Mouse (Mus musculus): Measurements from ENCODE around the gene Scp2. TPM values are rescaled to one million over a fixed set of nuclear protein-coding genes. Genes with fewer than 3 reads are reported as not detected.
"Not testable (repeated sequence)": the region's sequence is repeated elsewhere in the genome, so short reads cannot be mapped to it uniquely, and the experiment has no call there.

Gene Scp2
- polyA plus RNA-seq, 1 experiment from 2014 or later: 201 TPM

DNA sequence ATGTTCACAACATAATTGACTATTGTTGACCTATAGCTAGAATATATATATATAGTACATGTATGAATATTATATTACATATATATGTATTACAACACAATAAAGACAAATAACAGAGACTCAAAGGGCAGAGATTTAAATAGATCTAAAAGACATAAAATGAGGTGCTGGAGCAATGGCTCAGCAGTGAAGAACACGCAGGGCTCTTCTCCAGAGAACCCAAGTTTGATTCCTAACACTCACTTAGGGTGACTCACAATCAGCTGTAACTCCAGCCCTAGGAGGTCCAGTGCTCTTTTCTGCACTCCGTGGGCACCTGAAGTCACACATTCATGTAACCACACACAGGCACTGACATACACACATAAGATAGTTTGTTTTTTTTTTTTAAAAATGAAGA lies 60.8 kb downstream of the Scp2 start:
- Histone ChIP-seq H3K9me3 (ENCODE audit: control insufficient read depth, low read depth, low read length) (no peaks in the 10 kb centered on the region), H3K4me1 (ENCODE audit: control insufficient read depth, insufficient read depth, low read length) (no peaks in the 10 kb centered on the region), H3K4me2 (replicated peaks; ENCODE audit: low read depth, low read length) (no peak overlapping the region), H3K36me3 (ENCODE audit: control insufficient read depth, insufficient read depth, low read length) (no peaks in the 10 kb centered on the region), H3K9ac (replicated peaks; ENCODE audit: low read depth, low read length) (no peak overlapping the region), H3K4me3 (ENCODE audit: low read depth, low read length) (no peak overlapping the region), H3K27ac (ENCODE audit: low read length) (no peak overlapping the region), H3K27me3 (ENCODE audit: control insufficient read depth, insufficient read depth, low read length) (no peaks in the 10 kb centered on the region)
- 94% methylated on average over 2 of the region's 2 CpGs for WGBS
- ATAC-seq (ENCODE audit: insufficient number of reproducible peaks, insufficient read depth, low FRiP score, low read depth): no peak

DNA sequence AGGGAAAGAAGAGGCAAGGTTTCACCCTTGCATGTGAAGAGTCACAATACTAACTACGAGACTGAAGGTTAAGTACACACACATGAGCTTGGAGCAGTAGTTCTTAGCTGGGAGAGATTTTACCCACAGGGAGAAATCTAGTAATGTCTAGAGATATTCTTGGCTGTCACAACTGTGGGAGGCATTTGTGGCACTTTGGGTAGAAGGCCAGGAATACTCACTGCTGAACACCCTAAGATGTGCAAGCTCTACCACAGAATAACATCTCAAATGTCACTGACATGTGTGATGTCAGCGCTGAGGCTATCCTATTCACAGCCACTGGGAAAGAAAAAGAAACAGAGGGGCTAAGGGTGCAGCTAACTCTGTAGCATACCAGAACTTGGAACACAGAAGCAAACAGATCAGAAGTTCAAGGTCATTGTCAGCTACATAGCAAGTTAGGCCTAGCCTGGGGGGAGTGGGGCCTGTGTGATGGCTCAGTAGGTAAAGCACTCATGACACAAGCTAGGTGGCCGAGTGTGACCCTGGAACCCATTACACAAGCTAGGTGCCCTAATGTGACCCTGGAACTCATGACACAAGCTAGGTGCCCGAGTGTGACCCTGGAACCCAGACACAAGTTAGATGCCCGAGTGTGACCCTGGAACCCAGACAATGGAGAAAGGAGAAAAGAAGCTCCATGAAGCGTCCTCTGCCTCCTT lies 61.6 kb downstream of the Scp2 start:
- Histone ChIP-seq H3K27me3 (ENCODE audit: control insufficient read depth, insufficient read depth, low read length) (no peaks in the 10 kb centered on the region), H3K9me3 (ENCODE audit: control insufficient read depth, low read depth, low read length) (no peaks in the 10 kb centered on the region), H3K4me1 (ENCODE audit: control insufficient read depth, insufficient read depth, low read length) (no peaks in the 10 kb centered on the region), H3K27ac (ENCODE audit: low read length) (no peak overlapping the region), H3K4me3 (ENCODE audit: low read depth, low read length) (no peak overlapping the region), H3K4me2 (replicated peaks; ENCODE audit: low read depth, low read length) (no peak overlapping the region), H3K9ac (replicated peaks; ENCODE audit: low read depth, low read length) (no peak overlapping the region), H3K36me3 (ENCODE audit: control insufficient read depth, insufficient read depth, low read length) (no peaks in the 10 kb centered on the region)
- 85% methylated on average over 6 of the region's 6 CpGs for WGBS
- no peak for ATAC-seq (ENCODE audit: insufficient number of reproducible peaks, insufficient read depth, low FRiP score, low read depth)

DNA sequence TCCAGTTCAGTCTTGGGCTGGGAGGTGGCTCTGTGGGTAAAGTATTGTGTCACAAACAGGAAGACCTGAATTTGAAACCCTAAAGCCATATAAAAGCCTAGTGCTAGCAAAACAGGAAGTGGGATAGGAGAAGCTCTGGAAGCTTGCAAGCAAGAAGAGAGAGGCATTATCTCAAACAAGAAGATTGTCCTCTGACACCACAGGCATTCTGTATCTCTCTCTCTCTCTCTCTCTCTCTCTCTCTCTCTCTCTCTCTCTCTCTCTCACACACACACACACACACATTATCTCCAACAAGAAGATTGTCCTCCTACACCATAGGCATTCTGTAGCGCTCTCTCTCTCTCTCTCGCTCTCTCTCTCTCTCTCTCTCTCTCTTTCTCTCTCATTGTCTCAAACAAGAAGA lies 62.4 kb downstream of the Scp2 start:
- no peak for ATAC-seq (ENCODE audit: insufficient number of reproducible peaks, insufficient read depth, low FRiP score, low read depth)
- 97% methylated on average over 2 of the region's 2 CpGs for WGBS
- H3K4me1 ChIP-seq (ENCODE audit: control insufficient read depth, insufficient read depth, low read length): no peaks in the 10 kb centered on the region
- H3K27me3 ChIP-seq (ENCODE audit: control insufficient read depth, insufficient read depth, low read length): no peaks in the 10 kb centered on the region
- no peak overlapping the region for H3K27ac ChIP-seq (ENCODE audit: low read length)
- no peaks in the 10 kb centered on the region for H3K36me3 ChIP-seq (ENCODE audit: control insufficient read depth, insufficient read depth, low read length)
- no peak overlapping the region for H3K4me3 ChIP-seq (ENCODE audit: low read depth, low read length)
- H3K4me2 ChIP-seq (replicated peaks; ENCODE audit: low read depth, low read length): no peak overlapping the region
- H3K9me3 ChIP-seq (ENCODE audit: control insufficient read depth, low read depth, low read length): no peaks in the 10 kb centered on the region
- no peak overlapping the region for H3K9ac ChIP-seq (replicated peaks; ENCODE audit: low read depth, low read length)

DNA sequence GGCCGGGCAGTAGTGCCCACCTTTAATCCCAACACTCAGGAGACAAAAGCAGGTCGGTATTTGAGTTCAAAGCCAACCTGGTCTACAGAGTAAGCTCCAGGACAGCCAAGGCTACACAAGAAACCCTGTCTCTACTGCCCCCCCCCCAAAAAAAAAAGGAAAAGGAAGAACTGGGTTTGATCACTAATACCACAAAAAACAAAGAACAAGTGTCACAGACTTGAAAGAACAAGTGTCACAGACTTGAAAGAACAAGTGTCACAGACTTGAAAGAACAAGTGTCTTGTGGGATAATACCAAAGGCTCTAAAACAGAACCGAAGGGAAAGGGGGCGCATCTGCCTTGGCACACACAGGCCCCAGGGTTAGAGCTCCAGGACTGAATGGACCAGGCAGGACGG lies 63.9 kb downstream of the Scp2 start:
- ATAC-seq (ENCODE audit: insufficient number of reproducible peaks, insufficient read depth, low FRiP score, low read depth): no peak
- WGBS: 74% methylated on average over 5 of the region's 5 CpGs
- H3K36me3 ChIP-seq (ENCODE audit: control insufficient read depth, insufficient read depth, low read length): no peaks in the 10 kb centered on the region

DNA sequence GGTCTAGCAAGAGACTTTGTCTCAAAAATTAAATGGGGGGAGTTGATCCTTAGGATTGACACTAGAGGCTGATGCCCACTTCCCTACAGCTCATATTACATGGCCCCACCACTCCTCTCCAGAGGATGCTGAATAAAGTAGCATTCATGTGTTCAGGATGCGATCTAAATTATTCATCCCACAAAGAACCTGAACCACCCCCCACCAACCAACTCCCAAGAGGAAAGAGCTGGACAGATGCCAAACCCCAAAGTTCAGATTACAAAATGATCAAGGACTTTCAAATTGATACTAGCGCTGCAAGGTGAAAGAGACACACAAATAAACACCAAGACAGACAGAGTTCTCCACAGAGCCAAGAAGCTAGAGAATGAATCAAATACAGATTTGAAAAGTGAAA lies 65.0 kb downstream of the Scp2 start:
- WGBS: 69% methylated on average over 2 of the region's 2 CpGs
- H3K4me3 ChIP-seq (ENCODE audit: low read depth, low read length): no peak overlapping the region
- H3K27ac ChIP-seq (ENCODE audit: low read length): no peak overlapping the region
- H3K4me1 ChIP-seq (ENCODE audit: control insufficient read depth, insufficient read depth, low read length): no peaks in the 10 kb centered on the region
- no peak for ATAC-seq (ENCODE audit: insufficient number of reproducible peaks, insufficient read depth, low FRiP score, low read depth)
- no peak overlapping the region for H3K4me2 ChIP-seq (replicated peaks; ENCODE audit: low read depth, low read length)
- H3K36me3 ChIP-seq (ENCODE audit: control insufficient read depth, insufficient read depth, low read length): no peaks in the 10 kb centered on the region
- no peaks in the 10 kb centered on the region for H3K9me3 ChIP-seq (ENCODE audit: control insufficient read depth, low read depth, low read length)
- H3K27me3 ChIP-seq (ENCODE audit: control insufficient read depth, insufficient read depth, low read length): no peaks in the 10 kb centered on the region
- no peak overlapping the region for H3K9ac ChIP-seq (replicated peaks; ENCODE audit: low read depth, low read length)

More for the DNA sequence above, 63.9 kb downstream of the Scp2 start:
- H3K9ac ChIP-seq (replicated peaks; ENCODE audit: low read depth, low read length): no peak overlapping the region
- no peaks in the 10 kb centered on the region for H3K27me3 ChIP-seq (ENCODE audit: control insufficient read depth, insufficient read depth, low read length)
- H3K9me3 ChIP-seq (ENCODE audit: control insufficient read depth, low read depth, low read length): no peaks in the 10 kb centered on the region
- H3K4me3 ChIP-seq (ENCODE audit: low read depth, low read length): no peak overlapping the region
- no peak overlapping the region for H3K27ac ChIP-seq (ENCODE audit: low read length)
- no peak overlapping the region for H3K4me2 ChIP-seq (replicated peaks; ENCODE audit: low read depth, low read length)
- H3K4me1 ChIP-seq (ENCODE audit: control insufficient read depth, insufficient read depth, low read length): no peaks in the 10 kb centered on the region

DNA sequence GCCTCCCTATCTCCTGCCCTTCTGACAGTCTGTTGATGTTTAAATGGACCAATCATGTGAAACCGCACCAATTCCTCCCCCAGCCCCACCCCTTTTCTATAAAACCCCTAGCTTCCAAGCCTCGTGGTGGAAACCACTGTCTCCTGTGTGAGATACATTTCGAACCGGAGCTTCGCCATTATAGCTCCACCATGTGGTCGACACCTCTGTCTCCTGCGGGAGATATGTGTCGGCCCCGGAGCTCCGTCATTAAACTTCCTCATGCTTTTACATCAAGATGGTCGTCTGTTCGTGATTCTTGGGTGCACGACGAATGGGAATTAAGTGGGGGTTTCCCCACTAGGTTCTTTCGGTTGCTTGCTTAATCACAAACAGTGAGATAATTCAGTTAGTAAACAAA lies 65.6 kb downstream of the Scp2 start:
- not testable (repeated sequence) for ATAC-seq (ENCODE audit: insufficient number of reproducible peaks, insufficient read depth, low FRiP score, low read depth); H3K4me2 ChIP-seq (replicated peaks; ENCODE audit: low read depth, low read length); H3K4me3 ChIP-seq (ENCODE audit: low read depth, low read length); H3K4me1 ChIP-seq (ENCODE audit: control insufficient read depth, insufficient read depth, low read length); H3K36me3 ChIP-seq (ENCODE audit: control insufficient read depth, insufficient read depth, low read length); H3K9ac ChIP-seq (replicated peaks; ENCODE audit: low read depth, low read length); H3K27me3 ChIP-seq (ENCODE audit: control insufficient read depth, insufficient read depth, low read length); H3K27ac ChIP-seq (ENCODE audit: low read length); H3K9me3 ChIP-seq (ENCODE audit: control insufficient read depth, low read depth, low read length)
- WGBS: 88% methylated on average over 15 of the region's 15 CpGs

DNA sequence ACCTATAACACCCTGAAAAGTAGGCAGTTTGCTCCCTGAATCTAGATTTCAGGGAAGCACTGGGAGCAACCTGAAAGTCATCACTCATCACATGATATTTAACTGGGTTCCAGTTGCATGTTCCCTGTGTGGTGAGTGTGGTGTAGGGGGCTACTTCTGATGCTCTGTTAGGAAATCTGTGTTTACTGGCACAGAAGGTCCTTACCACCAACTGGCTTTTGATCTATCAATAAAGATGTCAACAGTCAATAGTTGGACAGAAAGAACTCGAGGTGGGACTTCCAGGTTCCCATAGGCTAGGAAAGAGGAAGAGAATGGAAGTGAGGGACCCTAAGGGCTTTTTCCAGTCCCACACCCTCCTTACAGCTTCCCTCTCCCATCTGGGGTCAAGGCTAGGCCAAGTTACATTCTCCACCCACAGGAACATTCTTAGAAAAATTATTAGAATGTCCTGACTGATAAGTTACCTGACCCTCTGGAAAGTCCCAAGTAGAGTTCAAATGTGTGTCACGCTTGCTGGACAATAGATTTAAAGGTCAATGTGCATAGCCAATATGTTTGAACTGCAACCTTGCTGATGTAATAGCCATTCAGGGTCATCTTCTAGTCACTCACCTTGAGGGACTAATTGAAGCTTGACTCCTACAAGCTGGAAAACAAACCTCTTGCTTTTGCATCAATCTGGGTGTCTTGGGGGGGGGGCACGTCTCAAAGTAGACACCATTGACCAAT lies 67.4 kb downstream of the Scp2 start:
- Histone ChIP-seq H3K4me1 (ENCODE audit: control insufficient read depth, insufficient read depth, low read length) (no peaks in the 10 kb centered on the region), H3K27me3 (ENCODE audit: control insufficient read depth, insufficient read depth, low read length) (no peaks in the 10 kb centered on the region), H3K36me3 (ENCODE audit: control insufficient read depth, insufficient read depth, low read length) (no peaks in the 10 kb centered on the region), H3K9ac (replicated peaks; ENCODE audit: low read depth, low read length) (no peak overlapping the region), H3K9me3 (ENCODE audit: control insufficient read depth, low read depth, low read length) (no peaks in the 10 kb centered on the region), H3K27ac (ENCODE audit: low read length) (no peak overlapping the region), H3K4me2 (replicated peaks; ENCODE audit: low read depth, low read length) (no peak overlapping the region), H3K4me3 (ENCODE audit: low read depth, low read length) (no peak overlapping the region)
- WGBS: 83% methylated on average over 3 of the region's 3 CpGs
- ATAC-seq (ENCODE audit: insufficient number of reproducible peaks, insufficient read depth, low FRiP score, low read depth): no peak

DNA sequence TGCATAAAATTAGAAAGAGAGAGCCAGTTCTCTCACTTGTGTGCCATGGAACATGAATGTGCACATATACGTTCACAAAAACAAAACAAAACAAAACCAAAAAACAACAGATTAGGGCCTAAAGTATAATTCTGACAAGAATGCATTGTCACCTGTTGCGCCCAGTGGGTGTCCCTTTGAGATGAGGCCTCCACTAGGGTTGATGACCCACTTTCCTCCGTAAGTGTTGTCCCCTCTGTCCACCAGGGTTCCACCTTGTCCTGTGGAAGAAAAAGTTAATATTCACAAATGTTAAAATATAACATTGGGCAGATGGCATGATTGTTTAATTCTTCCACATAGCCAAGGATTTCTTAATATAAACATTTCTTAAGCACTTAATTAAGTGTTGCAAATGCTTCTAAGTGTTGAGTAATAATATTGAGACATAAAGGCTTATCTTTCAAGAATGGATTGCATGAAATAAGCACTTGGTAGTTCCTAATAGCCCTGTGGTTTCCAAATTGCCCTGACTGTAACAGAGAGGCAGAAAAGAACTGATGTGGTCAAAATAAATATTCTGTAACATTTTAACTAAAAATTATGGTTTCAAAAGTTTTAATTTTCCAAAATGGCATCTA lies 70.5 kb downstream of the Scp2 start:
- Histone ChIP-seq H3K27me3 (ENCODE audit: control insufficient read depth, insufficient read depth, low read length) (no peaks in the 10 kb centered on the region), H3K36me3 (ENCODE audit: control insufficient read depth, insufficient read depth, low read length) (no peaks in the 10 kb centered on the region), H3K27ac (ENCODE audit: low read length) (no peak overlapping the region), H3K4me3 (ENCODE audit: low read depth, low read length) (no peak overlapping the region), H3K9me3 (ENCODE audit: control insufficient read depth, low read depth, low read length) (no peaks in the 10 kb centered on the region), H3K4me1 (ENCODE audit: control insufficient read depth, insufficient read depth, low read length) (peaks cover 5% of the 10 kb centered on the region; the same call in 1 of the 2 replicates), H3K4me2 (replicated peaks; ENCODE audit: low read depth, low read length) (no peak overlapping the region), H3K9ac (replicated peaks; ENCODE audit: low read depth, low read length) (no peak overlapping the region)
- ATAC-seq (ENCODE audit: insufficient number of reproducible peaks, insufficient read depth, low FRiP score, low read depth): no peak
- WGBS: 76% methylated on average over 3 of the region's 3 CpGs
